Mouse (Mus musculus): ENCODE measurements at regions not wholly inside any gene's neighbourhood (a gene's known extent, or its start where the extent isn't known, plus 50 kb on each side); places are given as distances from the start of the nearest gene placed in this dataset.

- Histone ChIP-seq H3K4me1 (replicated peaks) (no peaks in the 10 kb centered on the region; the same call in 1 of the 2 replicates), H3K4me2 (no peak overlapping the region), H3K27me3 (no peaks in the 10 kb centered on the region), H3K9ac (no peak overlapping the region), H3K4me3 (no peak overlapping the region), H3K27ac (replicated peaks) (no peak overlapping the region), H3K9me3 (no peaks in the 10 kb centered on the region), H3K36me3 (no peaks in the 10 kb centered on the region)
- 32% methylated on average over 2 of the region's 2 CpGs for WGBS
- ATAC-seq (ENCODE audit: low FRiP score, low read depth): no peak
Observed at GRCm38 (mm10) chr9:14111713-14112112, 163.2 kb upstream of the Sesn3 start.

- no peak overlapping the region for H3K9ac ChIP-seq
- no peaks in the 10 kb centered on the region for H3K36me3 ChIP-seq
- no peaks in the 10 kb centered on the region for H3K27me3 ChIP-seq
- no peak overlapping the region for H3K4me2 ChIP-seq
- no peak for ATAC-seq (ENCODE audit: low FRiP score, low read depth)
- H3K4me1 ChIP-seq (replicated peaks): no peaks in the 10 kb centered on the region; the same call in 1 of the 2 replicates
- WGBS: 82% methylated on average over 3 of the region's 3 CpGs
- no peak overlapping the region for H3K27ac ChIP-seq (replicated peaks)
- no peak overlapping the region for H3K4me3 ChIP-seq
- no peaks in the 10 kb centered on the region for H3K9me3 ChIP-seq
Observed at GRCm38 (mm10) chr9:14115521-14115920, 159.3 kb upstream of the Sesn3 start.

- no peaks in the 10 kb centered on the region for H3K27me3 ChIP-seq
Observed at GRCm38 (mm10) chr9:14116097-14116840, 158.6 kb upstream of the Sesn3 start.

GRCm38 (mm10) chr9:14133372-14133771 is 141.5 kb upstream of the Sesn3 start:
- Histone ChIP-seq H3K4me1 (replicated peaks) (no peaks in the 10 kb centered on the region), H3K4me2 (no peak overlapping the region), H3K4me3 (no peak overlapping the region), H3K9me3 (peaks cover 4% of the 10 kb centered on the region; the same call in 1 of the 2 replicates), H3K9ac (no peak overlapping the region), H3K27ac (replicated peaks) (no peak overlapping the region), H3K36me3 (no peaks in the 10 kb centered on the region), H3K27me3 (no peaks in the 10 kb centered on the region)
- ATAC-seq (ENCODE audit: low FRiP score, low read depth): no peak
- 93% methylated on average over 5 of the region's 5 CpGs for WGBS

More at GRCm38 (mm10) chr9:14116097-14116840, 158.6 kb upstream of the Sesn3 start:
- no peak overlapping the region for H3K9ac ChIP-seq
- H3K4me2 ChIP-seq: no peak overlapping the region
- H3K36me3 ChIP-seq: no peaks in the 10 kb centered on the region
- H3K9me3 ChIP-seq: no peaks in the 10 kb centered on the region
- WGBS: 81% methylated on average over 8 of the region's 8 CpGs
- ATAC-seq (ENCODE audit: low FRiP score, low read depth): no peak
- no peaks in the 10 kb centered on the region; the same call in 1 of the 2 replicates for H3K4me1 ChIP-seq (replicated peaks)
- no peak overlapping the region for H3K4me3 ChIP-seq
- no peak overlapping the region for H3K27ac ChIP-seq (replicated peaks)

- Histone ChIP-seq H3K4me2 (no peak overlapping the region), H3K36me3 (no peaks in the 10 kb centered on the region), H3K27me3 (no peaks in the 10 kb centered on the region), H3K27ac (replicated peaks) (no peak overlapping the region), H3K4me1 (replicated peaks) (no peaks in the 10 kb centered on the region), H3K4me3 (no peak overlapping the region), H3K9ac (no peak overlapping the region), H3K9me3 (peaks cover 4% of the 10 kb centered on the region; the same call in 1 of the 2 replicates)
- WGBS: 79% methylated on average over 6 of the region's 6 CpGs
- ATAC-seq (ENCODE audit: low FRiP score, low read depth): no peak
Observed at GRCm38 (mm10) chr9:14134894-14135450, 139.9 kb upstream of the Sesn3 start.

- H3K9ac ChIP-seq: no peak overlapping the region
- no peak overlapping the region for H3K4me2 ChIP-seq
- no peaks in the 10 kb centered on the region for H3K27me3 ChIP-seq
- no peaks in the 10 kb centered on the region for H3K9me3 ChIP-seq
- no peaks in the 10 kb centered on the region for H3K4me1 ChIP-seq (replicated peaks)
- ATAC-seq (ENCODE audit: low FRiP score, low read depth): no peak
- WGBS: 94% methylated on average over 4 of the region's 4 CpGs
- H3K4me3 ChIP-seq: no peak overlapping the region
- no peak overlapping the region for H3K27ac ChIP-seq (replicated peaks)
- no peaks in the 10 kb centered on the region for H3K36me3 ChIP-seq
Observed at GRCm38 (mm10) chr9:14141321-14141720, 133.5 kb upstream of the Sesn3 start.

GRCm38 (mm10) chr9:14143988-14144387 is 130.9 kb upstream of the Sesn3 start:
- H3K9ac ChIP-seq: no peak overlapping the region
- H3K9me3 ChIP-seq: no peaks in the 10 kb centered on the region
- WGBS: 64% methylated on average over 2 of the region's 2 CpGs
- no peak overlapping the region for H3K4me2 ChIP-seq
- no peaks in the 10 kb centered on the region for H3K27me3 ChIP-seq
- no peak overlapping the region for H3K4me3 ChIP-seq
- no peak for ATAC-seq (ENCODE audit: low FRiP score, low read depth)
- no peaks in the 10 kb centered on the region for H3K4me1 ChIP-seq (replicated peaks)
- no peak overlapping the region for H3K27ac ChIP-seq (replicated peaks)
- no peaks in the 10 kb centered on the region for H3K36me3 ChIP-seq

GRCm38 (mm10) chr9:14147088-14147487 is 127.8 kb upstream of the Sesn3 start:
- Histone ChIP-seq H3K27ac (replicated peaks) (no peak overlapping the region), H3K36me3 (no peaks in the 10 kb centered on the region), H3K4me2 (no peak overlapping the region), H3K9ac (no peak overlapping the region), H3K4me3 (no peak overlapping the region), H3K9me3 (no peaks in the 10 kb centered on the region), H3K27me3 (no peaks in the 10 kb centered on the region), H3K4me1 (replicated peaks) (no peaks in the 10 kb centered on the region)
- no peak for ATAC-seq (ENCODE audit: low FRiP score, low read depth)
- WGBS: 89% methylated on average over 7 of the region's 7 CpGs

GRCm38 (mm10) chr9:14147731-14148130 is 127.1 kb upstream of the Sesn3 start:
- Histone ChIP-seq H3K4me2 (no peak overlapping the region), H3K36me3 (no peaks in the 10 kb centered on the region), H3K9me3 (no peaks in the 10 kb centered on the region), H3K4me1 (replicated peaks) (no peaks in the 10 kb centered on the region), H3K27ac (replicated peaks) (no peak overlapping the region), H3K9ac (no peak overlapping the region), H3K4me3 (no peak overlapping the region), H3K27me3 (no peaks in the 10 kb centered on the region)
- no peak for ATAC-seq (ENCODE audit: low FRiP score, low read depth)
- WGBS: 70% methylated on average over 4 of the region's 4 CpGs

GRCm38 (mm10) chr9:14150288-14150687 is 124.6 kb upstream of the Sesn3 start:
- WGBS: 87% methylated on average over 9 of the region's 9 CpGs
- Histone ChIP-seq H3K9me3 (no peaks in the 10 kb centered on the region), H3K27ac (replicated peaks) (no peak overlapping the region), H3K4me3 (no peak overlapping the region), H3K27me3 (no peaks in the 10 kb centered on the region), H3K36me3 (no peaks in the 10 kb centered on the region), H3K4me1 (replicated peaks) (no peaks in the 10 kb centered on the region), H3K9ac (no peak overlapping the region), H3K4me2 (no peak overlapping the region)
- no peak for ATAC-seq (ENCODE audit: low FRiP score, low read depth)

- Histone ChIP-seq H3K4me2 (no peak overlapping the region), H3K4me3 (no peak overlapping the region), H3K9ac (no peak overlapping the region), H3K36me3 (no peaks in the 10 kb centered on the region), H3K27me3 (no peaks in the 10 kb centered on the region), H3K9me3 (no peaks in the 10 kb centered on the region), H3K27ac (replicated peaks) (no peak overlapping the region), H3K4me1 (replicated peaks) (no peaks in the 10 kb centered on the region)
- ATAC-seq (ENCODE audit: low FRiP score, low read depth): no peak
- WGBS: 94% methylated on average over 1 of the region's 1 CpGs
Observed at GRCm38 (mm10) chr9:14156967-14157366, 117.9 kb upstream of the Sesn3 start.

- Histone ChIP-seq H3K27me3 (no peaks in the 10 kb centered on the region), H3K36me3 (no peaks in the 10 kb centered on the region), H3K27ac (replicated peaks) (no peak overlapping the region), H3K4me3 (no peak overlapping the region), H3K9me3 (no peaks in the 10 kb centered on the region), H3K4me1 (replicated peaks) (no peaks in the 10 kb centered on the region), H3K4me2 (no peak overlapping the region), H3K9ac (no peak overlapping the region)
- WGBS: 36% methylated on average over 9 of the region's 9 CpGs
- ATAC-seq (ENCODE audit: low FRiP score, low read depth): no peak
Observed at GRCm38 (mm10) chr9:14158096-14158837, 116.6 kb upstream of the Sesn3 start.
